Mouse (Mus musculus) liver, embryonic 11.5 days (tissue): ENCODE measurements at regions not wholly inside any gene's neighbourhood (a gene's known extent, or its start where the extent isn't known, plus 50 kb on each side); places are given as distances from the start of the nearest gene placed in this dataset.

Experiments used
- ATAC-seq: fragments of 200-750 bp; cut with Nextera tagmentation; replicated peaks from 2 replicates; pipeline ENCODE4 v1.8.0; 2017; ENCODE audit warnings: moderate number of reproducible peaks, mild to moderate bottlenecking, moderate TSS enrichment, moderate library complexity; ENCODE audit not compliant: low FRiP score
- DNase-seq: peaks from one replicate; pipeline ENCODE4 v3.0.0-alpha.2; 2017; ENCODE audit warnings: low spot score
- H3K27ac ChIP-seq: fragments of 300-500 bp; sonication (generic); 2 replicates; pipeline ENCODE4 v1.5.1; 2014; ENCODE audit warnings: mild to moderate bottlenecking, low read depth, low read length, control low read depth
- H3K27me3 ChIP-seq: fragments of 300-500 bp; sonication (generic); replicated peaks from 2 replicates; pipeline ENCODE4 v1.6.1; 2014; ENCODE audit warnings: low read length, mixed read lengths; ENCODE audit not compliant: control insufficient read depth, insufficient read depth
- H3K36me3 ChIP-seq: fragments of 300-500 bp; sonication (generic); 2 replicates; pipeline ENCODE4 v1.6.1; 2014; ENCODE audit warnings: mild to moderate bottlenecking, low read length, moderate library complexity, mixed read lengths; ENCODE audit not compliant: control insufficient read depth, insufficient read depth
- H3K4me1 ChIP-seq: fragments of 300-500 bp; sonication (generic); replicated peaks from 2 replicates; pipeline ENCODE4 v1.6.1; 2014; ENCODE audit warnings: low read length, mixed read lengths; ENCODE audit not compliant: control insufficient read depth, insufficient read depth
- H3K4me2 ChIP-seq: fragments of 300-500 bp; sonication (generic); 2 replicates; pipeline ENCODE4 v1.6.1; 2014; ENCODE audit warnings: mild to moderate bottlenecking, control low read depth, moderate library complexity
- H3K4me3 ChIP-seq: fragments of 300-500 bp; sonication (generic); 2 replicates; pipeline ENCODE4 v1.5.1; 2014; ENCODE audit warnings: low read depth, low read length, control low read depth
- H3K9ac ChIP-seq: fragments of 300-500 bp; sonication (generic); 2 replicates; pipeline ENCODE4 v1.6.1; 2014; ENCODE audit warnings: low read depth, low read length, control low read depth
- H3K9me3 ChIP-seq: fragments of 300-500 bp; sonication (generic); 2 replicates; pipeline ENCODE4 v1.6.1; 2016; ENCODE audit warnings: low read length, inconsistent platforms, mixed read lengths; ENCODE audit not compliant: control insufficient read depth
- WGBS: fragments of 180-500 bp; shearing (Covaris S2); extraction: QIAGEN DNeasy Blood & Tissue Kit; methylation state at CpG from one replicate; pipeline ENCODE4 v1.1.7; 2014; 5-methylcytosine and 5-hydroxymethylcytosine counted together

GRCm38 (mm10) chr13:37495272-37495932, 150.4 kb downstream of the Ly86 start:
- DNase-seq = no peak
- H3K4me1 ChIP-seq = no peaks in the 10 kb centered on the region
- no peak for ATAC-seq
- no peak overlapping the region for H3K9ac ChIP-seq
- H3K9me3 ChIP-seq = no peaks in the 10 kb centered on the region
- no peak overlapping the region for H3K27ac ChIP-seq
- no peak overlapping the region for H3K4me2 ChIP-seq
- H3K4me3 ChIP-seq = no peak overlapping the region
- 87% methylated on average over 8 of the region's 8 CpGs for WGBS
- no peaks in the 10 kb centered on the region for H3K27me3 ChIP-seq
- no peaks in the 10 kb centered on the region for H3K36me3 ChIP-seq

DNA sequence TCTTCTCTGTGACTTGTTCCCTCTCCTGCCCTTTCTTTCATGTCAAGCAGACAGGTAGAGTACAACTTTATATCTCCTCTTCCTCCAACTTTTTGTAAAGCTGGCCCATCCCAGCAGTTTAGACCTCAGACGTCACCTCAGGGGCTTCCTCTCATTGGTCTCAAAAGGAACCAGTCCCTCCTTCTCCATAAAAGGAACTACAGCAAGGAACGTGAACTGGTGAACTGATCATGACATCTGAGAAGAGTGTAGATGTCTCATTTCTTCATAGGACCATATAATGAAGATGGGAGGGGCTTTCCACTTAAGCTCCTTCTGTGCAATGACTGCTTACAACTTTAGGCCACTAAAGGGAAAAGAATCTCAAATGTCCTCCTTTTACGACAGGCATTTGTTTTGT, 153.0 kb downstream of the Ly86 start:
- H3K4me3 ChIP-seq = no peak overlapping the region
- H3K4me2 ChIP-seq = no peak overlapping the region
- no peaks in the 10 kb centered on the region for H3K9me3 ChIP-seq
- no peak overlapping the region for H3K27ac ChIP-seq
- H3K36me3 ChIP-seq = no peaks in the 10 kb centered on the region
- DNase-seq = no peak
- no peaks in the 10 kb centered on the region for H3K4me1 ChIP-seq
- WGBS = 48% methylated on average over 3 of the region's 3 CpGs
- H3K27me3 ChIP-seq = no peaks in the 10 kb centered on the region
- no peak for ATAC-seq
- H3K9ac ChIP-seq = no peak overlapping the region

- no peak overlapping the region for H3K4me3 ChIP-seq
- H3K9me3 ChIP-seq = no peaks in the 10 kb centered on the region
- H3K4me2 ChIP-seq = no peak overlapping the region
- no peaks in the 10 kb centered on the region for H3K27me3 ChIP-seq
- ATAC-seq = no peak
- no peak overlapping the region for H3K27ac ChIP-seq
- 0 out of 2 replicates have a peak, but pooled peaks cover 9% of the 10 kb centered on the region for H3K4me1 ChIP-seq
- H3K9ac ChIP-seq = no peak overlapping the region
- 55% methylated on average over 4 of the region's 4 CpGs for WGBS
- H3K36me3 ChIP-seq = no peaks in the 10 kb centered on the region
- no peak for DNase-seq
Measured at GRCm38 (mm10) chr13:37500668-37501286, 155.8 kb downstream of the Ly86 start.

- ATAC-seq = no peak
- Histone ChIP-seq H3K9me3 (no peaks in the 10 kb centered on the region), H3K4me2 (no peak overlapping the region), H3K27ac (no peak overlapping the region), H3K4me1 (peaks cover 17% of the 10 kb centered on the region), H3K27me3 (no peaks in the 10 kb centered on the region), H3K9ac (no peak overlapping the region), H3K4me3 (no peak overlapping the region), H3K36me3 (no peaks in the 10 kb centered on the region)
- DNase-seq = no peak
- 89% methylated on average over 6 of the region's 6 CpGs for WGBS
Measured at GRCm38 (mm10) chr13:37503449-37503848, 158.4 kb downstream of the Ly86 start.

DNA sequence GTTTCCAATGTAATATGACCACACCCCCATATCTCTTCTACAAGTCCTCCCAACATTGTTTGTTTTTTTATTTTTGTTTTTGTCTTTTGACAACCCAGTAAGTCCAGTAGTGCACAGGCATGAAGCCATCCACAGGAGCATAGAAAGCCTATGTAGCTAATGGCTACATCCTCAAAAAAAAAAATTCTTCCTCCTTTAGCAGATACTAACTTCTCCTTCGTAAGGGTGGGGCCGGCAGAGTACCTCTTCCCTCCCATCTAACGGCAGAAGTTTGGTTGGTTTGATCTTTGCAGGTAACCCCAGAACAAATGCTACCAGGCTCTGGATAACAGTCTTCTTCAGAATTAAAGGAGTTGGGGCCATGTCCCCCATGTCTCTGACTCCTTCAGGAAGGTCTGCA, 158.9 kb downstream of the Ly86 start:
- 56% methylated on average over 3 of the region's 3 CpGs for WGBS
- no peaks in the 10 kb centered on the region for H3K36me3 ChIP-seq
- H3K27ac ChIP-seq = no peak overlapping the region
- DNase-seq (no peak), ATAC-seq (no peak)
- no peak overlapping the region for H3K4me2 ChIP-seq
- H3K27me3 ChIP-seq = no peaks in the 10 kb centered on the region
- no peak overlapping the region for H3K4me3 ChIP-seq
- peaks cover 22% of the 10 kb centered on the region for H3K4me1 ChIP-seq
- H3K9ac ChIP-seq = no peak overlapping the region
- no peaks in the 10 kb centered on the region for H3K9me3 ChIP-seq

DNA sequence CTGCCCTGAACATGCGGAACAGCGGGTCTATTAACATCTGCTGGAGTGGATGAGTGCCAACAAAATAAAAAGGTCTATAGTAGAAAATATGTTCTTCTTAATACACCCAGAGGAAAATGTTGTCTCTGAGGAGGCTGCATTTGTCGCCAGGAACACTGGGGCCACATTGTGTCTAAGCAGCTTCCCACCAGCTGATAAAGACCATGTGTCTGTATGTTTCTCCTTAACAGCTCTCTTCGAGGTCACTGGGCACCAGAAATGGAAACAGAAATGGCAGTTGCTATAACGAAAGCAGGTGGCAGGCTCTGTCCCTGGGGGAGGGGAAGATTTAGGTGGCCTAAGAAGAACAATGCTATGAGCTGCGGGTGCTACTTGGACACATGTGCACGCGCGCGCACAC, 159.4 kb downstream of the Ly86 start:
- H3K4me1 ChIP-seq = peaks cover 25% of the 10 kb centered on the region
- H3K4me2 ChIP-seq = no peak overlapping the region
- no peak overlapping the region for H3K27ac ChIP-seq
- no peak overlapping the region for H3K9ac ChIP-seq
- no peaks in the 10 kb centered on the region for H3K36me3 ChIP-seq
- 77% methylated on average over 10 of the region's 10 CpGs for WGBS
- H3K27me3 ChIP-seq = no peaks in the 10 kb centered on the region
- ATAC-seq (no peak), DNase-seq (no peak)
- no peaks in the 10 kb centered on the region for H3K9me3 ChIP-seq
- no peak overlapping the region for H3K4me3 ChIP-seq

DNA sequence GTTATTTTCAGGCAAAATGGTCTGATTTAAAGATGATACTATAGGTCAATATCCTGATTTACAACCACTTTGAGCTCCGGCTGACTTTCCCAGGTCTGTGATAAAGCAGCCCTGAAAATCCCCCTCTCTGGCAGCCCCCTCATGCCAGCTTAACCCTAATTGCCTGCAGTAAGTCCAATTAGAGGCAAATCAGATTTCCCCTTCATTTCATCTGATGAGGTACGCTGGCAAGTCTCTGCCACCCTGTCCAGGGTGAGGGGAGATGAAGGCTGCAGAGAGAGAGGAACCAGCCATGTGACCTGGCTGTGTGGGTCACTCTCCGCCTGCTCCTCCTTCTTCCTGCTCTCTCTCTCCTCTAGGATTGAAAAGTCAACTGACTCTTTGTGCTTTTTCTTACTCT, 160.6 kb downstream of the Ly86 start:
- DNase-seq (no peak), ATAC-seq (no peak)
- no peaks in the 10 kb centered on the region for H3K36me3 ChIP-seq
- H3K27ac ChIP-seq = no peak overlapping the region
- no peaks in the 10 kb centered on the region for H3K9me3 ChIP-seq
- no peak overlapping the region for H3K4me3 ChIP-seq
- peaks cover 31% of the 10 kb centered on the region for H3K4me1 ChIP-seq
- 60% methylated on average over 3 of the region's 3 CpGs for WGBS
- H3K4me2 ChIP-seq = no peak overlapping the region
- no peaks in the 10 kb centered on the region for H3K27me3 ChIP-seq
- no peak overlapping the region for H3K9ac ChIP-seq

DNA sequence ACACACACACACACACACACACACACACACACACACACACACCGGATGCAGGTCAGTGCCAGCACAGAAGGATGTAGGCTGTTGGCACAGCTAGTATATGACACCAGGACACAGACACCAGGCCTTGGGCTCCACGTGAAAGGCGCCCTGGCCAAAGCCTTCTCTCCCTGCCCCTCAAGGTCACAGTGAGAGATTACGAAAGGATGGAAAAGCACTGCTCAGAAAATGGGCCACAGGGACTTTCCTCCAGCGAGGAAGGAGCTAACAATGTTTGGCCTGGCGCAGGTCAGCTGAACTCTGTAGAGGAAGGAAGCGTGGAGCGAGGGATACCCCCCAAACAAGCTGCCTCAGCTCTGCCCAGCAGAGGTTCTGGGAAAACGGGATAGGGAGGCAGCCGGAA, 161.0 kb downstream of the Ly86 start:
- no peak overlapping the region for H3K9ac ChIP-seq
- DNase-seq = no peak
- H3K4me2 ChIP-seq = no peak overlapping the region
- H3K4me1 ChIP-seq = peaks cover 31% of the 10 kb centered on the region
- H3K27me3 ChIP-seq = no peaks in the 10 kb centered on the region
- H3K4me3 ChIP-seq = no peak overlapping the region
- no peak for ATAC-seq
- H3K36me3 ChIP-seq = no peaks in the 10 kb centered on the region
- no peaks in the 10 kb centered on the region for H3K9me3 ChIP-seq
- WGBS = 63% methylated on average over 10 of the region's 10 CpGs
- H3K27ac ChIP-seq = no peak overlapping the region

GRCm38 (mm10) chr13:37506701-37507100, 161.7 kb downstream of the Ly86 start:
- no peaks in the 10 kb centered on the region for H3K9me3 ChIP-seq
- H3K27me3 ChIP-seq = no peaks in the 10 kb centered on the region
- ATAC-seq (no peak), DNase-seq (no peak)
- no peak overlapping the region for H3K4me3 ChIP-seq
- H3K9ac ChIP-seq = no peak overlapping the region
- 77% methylated on average over 8 of the region's 8 CpGs for WGBS
- H3K4me2 ChIP-seq = no peak overlapping the region
- no peaks in the 10 kb centered on the region for H3K36me3 ChIP-seq
- H3K27ac ChIP-seq = no peak overlapping the region
- peaks cover 31% of the 10 kb centered on the region for H3K4me1 ChIP-seq
